Mouse (Mus musculus) heart, adult 2 months (tissue): ENCODE measurements around the gene Tmem259.

ENCODE experiments used
- CTCF ChIP-seq: fragments of 200-600 bp; IDR thresholded peaks from 2 replicates; pipeline ENCODE4 v1.8.1; 2022; ENCODE audit warnings: antibody characterized with exemption, mild to moderate bottlenecking, moderate library complexity
- POLR2A ChIP-seq: fragments of 200-500 bp; IDR thresholded peaks from 2 replicates; pipeline ENCODE4 v1.6.1; 2011; ENCODE audit warnings: mild to moderate bottlenecking, low read depth, low read length, control low read depth; ENCODE audit not compliant: insufficient read depth

DNA sequence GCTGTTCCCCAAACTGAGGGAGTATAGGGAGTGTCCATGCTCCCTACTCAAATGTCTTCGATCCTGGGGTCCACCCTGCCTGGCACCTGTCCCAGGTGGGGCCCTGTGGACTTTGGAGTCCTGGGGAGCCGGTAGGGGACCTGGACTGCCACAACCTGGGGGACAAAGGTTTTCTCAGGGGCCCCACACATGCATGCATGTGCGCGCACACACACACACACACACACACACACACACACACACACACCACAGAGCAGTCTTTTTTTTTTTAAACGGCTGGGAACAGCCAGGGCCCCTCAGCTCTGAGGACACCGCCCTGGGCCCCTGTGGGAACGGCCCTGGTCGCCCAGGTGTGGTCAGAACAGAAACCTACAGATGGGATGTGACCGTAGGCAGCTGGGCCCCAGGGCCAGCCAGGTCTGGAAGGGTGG, 40.6 kb downstream of the Tmem259 start:
- TF ChIP-seq CTCF, result no peak
- no peak for TF ChIP-seq POLR2A
